Mouse (Mus musculus): ENCODE measurements around the gene Prr32. TPM values are rescaled to one million over a fixed set of nuclear protein-coding genes. Genes with fewer than 3 reads are reported as not detected.

The Prr32 gene
- 1.9 TPM for polyA plus RNA-seq (2015; fragmentation: Illumina TruSeq; extraction: RNeasy Lipid Tissue Mini Kit (QIAGEN cat#74804); ENCODE audit: low read depth, low replicate concordance)

DNA sequence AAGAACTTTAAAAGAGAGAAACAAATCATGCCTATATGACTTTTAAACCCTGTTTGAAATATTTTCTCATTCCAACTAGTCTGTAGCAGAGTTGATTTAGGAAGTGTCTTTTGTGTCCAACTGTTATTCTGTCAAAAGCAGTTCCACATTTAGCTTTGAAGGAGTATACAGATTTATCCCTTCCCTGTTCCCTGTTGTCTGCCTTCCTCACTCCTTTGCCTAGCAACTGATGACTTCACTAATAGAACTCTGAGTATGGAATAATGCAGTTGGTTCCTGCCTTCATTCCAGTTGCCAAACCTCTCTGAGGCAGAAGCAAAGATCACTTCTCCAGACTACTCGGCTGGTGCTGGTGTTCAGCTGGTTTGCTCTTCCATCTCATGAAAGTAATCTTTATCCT is at the start of gene Prr32:
Gene Prr32, plus strand, starts transcription at position 301 of the 400 bp plus-strand sequence.

